Mouse (Mus musculus): ENCODE measurements around the gene Gm8374. TPM values are rescaled to one million over a fixed set of nuclear protein-coding genes. Genes with fewer than 3 reads are reported as not detected.
A peak's percentile ranks its signal among the peaks of the same experiment; 100 is the strongest.
"Not testable (repeated sequence)": the region's sequence is repeated elsewhere in the genome, so short reads cannot be mapped to it uniquely, and the experiment has no call there.

Gm8374 gene
- polyA plus RNA-seq (2015; fragmentation: Nextera tagmentation; extraction: Ambion mirVana): not detected in 2 replicates

DNA sequence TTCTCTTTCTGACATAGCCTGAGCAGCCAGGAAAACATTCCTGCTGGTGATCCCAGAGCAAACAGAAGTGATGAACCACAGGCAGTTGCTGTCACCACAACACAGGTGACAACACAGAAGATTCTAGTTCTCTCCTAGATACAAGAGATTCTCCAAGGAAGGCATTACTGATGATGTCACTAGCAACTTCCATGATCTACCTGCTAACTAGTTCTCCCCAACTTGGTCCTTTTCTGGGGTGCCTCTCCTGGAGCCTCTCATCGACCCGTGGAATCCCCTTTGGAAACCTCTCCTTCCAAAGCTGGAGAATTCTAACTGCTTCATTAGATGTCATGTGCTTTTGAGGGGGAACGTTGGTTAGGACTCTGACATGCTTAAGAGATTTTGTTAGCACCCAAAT, at the start of gene Gm8374:
TSS of gene Gm8374 (minus strand) at position 101 of the 400 bp plus-strand sequence.
- H3K4me2 ChIP-seq; H3K27me3 ChIP-seq; H3K36me3 ChIP-seq; H3K4me3 ChIP-seq; H3K27ac ChIP-seq; H3K9ac ChIP-seq; H3K9me3 ChIP-seq; ATAC-seq (ENCODE audit: low FRiP score); H3K4me1 ChIP-seq (replicated peaks): not testable (repeated sequence)
- WGBS: 92% methylated on average over 3 of the region's 3 CpGs

- H3K4me2 ChIP-seq; H3K4me3 ChIP-seq; H3K4me1 ChIP-seq (replicated peaks); H3K27me3 ChIP-seq; H3K9ac ChIP-seq; ATAC-seq (ENCODE audit: low FRiP score); H3K27ac ChIP-seq; H3K36me3 ChIP-seq; H3K9me3 ChIP-seq: not testable (repeated sequence)
- WGBS: no CpG with 5 or more reads among the region's 1 CpGs
Observed at GRCm38 (mm10) chr14:7332295-7332694, 32.6 kb downstream of the Gm8374 start, which contains the start of gene Gm5797. TSS of gene Gm5797 (minus strand) at chr14:7332395.

- 0% methylated on average over 14 of the region's 19 CpGs for WGBS
- Histone ChIP-seq H3K4me2 (peak overlapping the region; percentile 61), H3K4me3 (peak overlapping the region; percentile 53), H3K27ac (peak overlapping the region; percentile 58), H3K9ac (peak overlapping the region; percentile 78)
- H3K36me3 ChIP-seq; H3K27me3 ChIP-seq; H3K9me3 ChIP-seq; H3K4me1 ChIP-seq (replicated peaks): not testable (repeated sequence)
- peak; percentile 49; the same call in 1 of the 2 replicates for ATAC-seq (ENCODE audit: low FRiP score)
Observed at GRCm38 (mm10) chr14:7315093-7315492, 49.8 kb downstream of the Gm8374 start.

- not testable (repeated sequence) for ATAC-seq (ENCODE audit: low FRiP score); H3K36me3 ChIP-seq; H3K4me1 ChIP-seq (replicated peaks); H3K9me3 ChIP-seq; H3K27me3 ChIP-seq
- peak within 1 kb of the TSS; percentile 58 for H3K27ac ChIP-seq
- H3K9ac ChIP-seq: peak within 1 kb of the TSS; percentile 78
- peak within 1 kb of the TSS; percentile 61 for H3K4me2 ChIP-seq
- peak within 1 kb of the TSS; percentile 53 for H3K4me3 ChIP-seq
- WGBS: 0% methylated on average over 13 of the region's 35 CpGs
Observed at GRCm38 (mm10) chr14:7314661-7315060, 50.3 kb downstream of the Gm8374 start, which contains the start of gene Gm3739. TSS of gene Gm3739 (minus strand) at chr14:7315049.

Other genes starting within 250 kb of the Gm8374 start
- gene Gm6676, start 239.7 kb downstream of the Gm8374 start, polyA plus RNA-seq (2015; fragmentation: Nextera tagmentation; extraction: Ambion mirVana): not detected in 2 replicates
- gene Gm3512, start 190.6 kb downstream of the Gm8374 start, polyA plus RNA-seq (2015; fragmentation: Nextera tagmentation; extraction: Ambion mirVana): 10.1 and 10.2 TPM in 2 replicates
- gene Gm16434, start 170.6 kb downstream of the Gm8374 start, polyA plus RNA-seq (2015; fragmentation: Nextera tagmentation; extraction: Ambion mirVana): not detected in 2 replicates
- gene Gm3727, start 100.4 kb downstream of the Gm8374 start, polyA plus RNA-seq (2015; fragmentation: Nextera tagmentation; extraction: Ambion mirVana): not detected in 2 replicates
- gene Gm3739, start 50.1 kb downstream of the Gm8374 start, polyA plus RNA-seq (2015; fragmentation: Nextera tagmentation; extraction: Ambion mirVana): 5.4 and 5.5 TPM in 2 replicates
- gene Gm5797, start 32.7 kb downstream of the Gm8374 start, polyA plus RNA-seq (2015; fragmentation: Nextera tagmentation; extraction: Ambion mirVana): not detected in 2 replicates
- gene Gm3755, start 85.8 kb upstream of the Gm8374 start, polyA plus RNA-seq (2015; fragmentation: Nextera tagmentation; extraction: Ambion mirVana): 0.17 TPM in 1 of 2 replicates, not detected in the other
- gene Gm3752, start 118.6 kb upstream of the Gm8374 start, polyA plus RNA-seq (2015; fragmentation: Nextera tagmentation; extraction: Ambion mirVana): 8.1 and 10.0 TPM in 2 replicates
- 4.0 and 4.4 TPM in 2 replicates for gene Gm3558, start 203.4 kb upstream of the Gm8374 start, polyA plus RNA-seq (2015; fragmentation: Nextera tagmentation; extraction: Ambion mirVana)
- gene Gm10338, start 230.5 kb upstream of the Gm8374 start, polyA plus RNA-seq (2015; fragmentation: Nextera tagmentation; extraction: Ambion mirVana): not detected in 2 replicates

Data from hindbrain, embryonic 13.5 days (tissue).